In the genomic region with DNA sequence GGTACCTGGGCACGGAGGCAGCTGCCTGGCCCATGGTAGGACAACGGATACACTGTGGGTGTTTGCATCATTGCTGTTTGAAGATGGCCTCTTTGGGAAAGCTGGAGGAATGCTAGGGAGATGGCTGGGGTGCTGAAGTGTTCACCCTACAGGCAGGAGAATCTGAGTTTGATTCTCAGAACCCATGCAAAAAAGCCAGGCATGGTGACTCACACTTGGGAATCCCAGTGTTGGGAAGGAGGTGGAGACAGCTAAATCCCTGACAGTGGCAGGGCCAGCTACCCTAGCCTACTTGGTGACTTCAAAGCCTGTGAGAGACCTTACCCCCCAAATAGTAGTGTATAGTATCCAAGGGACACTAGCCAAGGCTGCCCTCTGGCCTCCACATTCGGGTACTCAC, we compare ENCODE assay signal across 18 mouse cellular contexts.
"Had no signal": no experiment of that assay in that cellular context is flagged by ENCODE, and none has a peak within 500 bp of the region (broad histone marks: within the 10 kb centered on the region; RNA-seq: fewer than 3 reads in every experiment).

No protein-coding gene starts in this region.

- H3K27ac ChIP-seq: limb, embryonic 10.5 days; limb, embryonic 13.5 days; liver, embryonic 13.5 days; macrophage; midbrain, embryonic 12.5 days; midbrain, embryonic 15.5 days; neural tube, embryonic 12.5 days; neural tube, embryonic 15.5 days; stomach, postnatal 0 days had no signal

- H3K36me3 ChIP-seq: liver, embryonic 13.5 days; midbrain, embryonic 12.5 days; midbrain, embryonic 15.5 days; neural tube, embryonic 12.5 days; neural tube, embryonic 15.5 days had no signal

- H3K4me2 ChIP-seq: limb, embryonic 13.5 days; liver, embryonic 13.5 days; midbrain, embryonic 12.5 days; midbrain, embryonic 15.5 days; neural tube, embryonic 12.5 days; neural tube, embryonic 15.5 days had no signal

- DNase-seq: kidney, adult 9 months; liver; liver, embryonic 13.5 days; lung, adult 2 months; right cerebral cortex, adult 18-20 months; right cerebral cortex, postnatal 14 days; right cerebral cortex, postnatal 4 days; thymus, adult 2 months; thymus, postnatal 14 days; thymus, postnatal 4 days had no signal

- H3K4me1 ChIP-seq: liver, embryonic 13.5 days; midbrain, embryonic 12.5 days; midbrain, embryonic 15.5 days; neural tube, embryonic 12.5 days had no signal

- ATAC-seq: midbrain, embryonic 15.5 days had no signal

- H3K9me3 ChIP-seq: limb, embryonic 10.5 days; liver, embryonic 13.5 days; midbrain, embryonic 12.5 days; midbrain, embryonic 15.5 days; neural tube, embryonic 15.5 days had no signal

- H3K27me3 ChIP-seq: limb, embryonic 13.5 days; liver, embryonic 13.5 days; midbrain, embryonic 12.5 days; midbrain, embryonic 15.5 days; neural tube, embryonic 12.5 days had no signal

- H3K9ac ChIP-seq: limb, embryonic 13.5 days; liver, embryonic 13.5 days; midbrain, embryonic 12.5 days; midbrain, embryonic 15.5 days; neural tube, embryonic 12.5 days; neural tube, embryonic 15.5 days had no signal

- H3K4me3 ChIP-seq: limb, embryonic 10.5 days; limb, embryonic 13.5 days; liver, embryonic 13.5 days; midbrain, embryonic 12.5 days; midbrain, embryonic 15.5 days; neural tube, embryonic 12.5 days; neural tube, embryonic 15.5 days had no signal
